Mouse (Mus musculus) bone marrow, adult 2 months (tissue): ENCODE data around the gene Ist1.

Experiments used
- CTCF ChIP-seq: fragments of 200-500 bp; IDR thresholded peaks from 2 replicates; pipeline ENCODE4 v1.5.1; 2011; ENCODE audit warnings: low read length, control low read depth; ENCODE audit not compliant: control insufficient read depth, insufficient read depth
- POLR2A ChIP-seq: fragments of 200-500 bp; IDR thresholded peaks from 2 replicates; pipeline ENCODE4 v1.6.1; 2011; ENCODE audit warnings: low read depth, mild to moderate bottlenecking, control low read depth, low read length, borderline replicate concordance; ENCODE audit not compliant: control insufficient read depth

DNA sequence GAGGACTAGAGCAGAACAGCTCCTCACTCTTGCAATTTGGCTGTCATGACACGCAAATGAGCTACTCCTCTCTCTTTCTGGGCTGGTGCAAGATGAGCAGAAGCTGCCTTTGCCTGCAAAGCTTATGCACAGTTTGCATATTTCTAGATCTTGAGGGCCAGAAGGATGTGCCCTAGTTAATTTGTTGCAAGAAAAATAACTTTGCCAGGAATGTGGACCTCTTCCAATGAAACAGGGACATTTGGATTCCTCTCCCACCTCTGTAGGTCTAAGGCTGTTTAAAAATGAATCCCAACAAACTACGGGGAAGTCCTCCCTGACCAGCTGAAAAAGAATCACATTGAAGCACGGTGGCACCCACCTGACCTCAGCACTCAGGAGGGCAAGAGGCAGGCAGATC, 32.0 kb upstream of the Ist1 start:
- TF ChIP-seq POLR2A: no peak
- TF ChIP-seq CTCF: no peak
